Mouse (Mus musculus): ENCODE results near the gene Nubp2. TPM values are rescaled to one million over a fixed set of nuclear protein-coding genes. Genes with fewer than 3 reads are reported as not detected.

Gene Nubp2
- polyA plus RNA-seq, 1 experiment, result 38.5 TPM

GRCm38 (mm10) chr17:24873695-24874404, 12.3 kb downstream of the Nubp2 start:
- Histone ChIP-seq H3K4me3 (no peak overlapping the region), H3K27me3 (ENCODE audit: control insufficient read depth, insufficient read depth, insufficient read length) (peaks cover 5% of the 10 kb centered on the region), H3K79me2 (ENCODE audit: control insufficient read depth, insufficient read depth) (no peaks in the 10 kb centered on the region), H3K4me2 (ENCODE audit: low read depth) (no peak overlapping the region), H3K36me3 (ENCODE audit: control insufficient read depth, insufficient read depth) (no peaks in the 10 kb centered on the region), H3ac (ENCODE audit: control insufficient read depth, insufficient read length) (no peak overlapping the region)
- no peak for TF ChIP-seq E2F4 (IDR thresholded peaks at IDR 0.05; ENCODE audit: insufficient read depth)
- no peak for TF ChIP-seq CEBPB (IDR thresholded peaks at IDR 0.05; ENCODE audit: insufficient read depth, poor library complexity, severe bottlenecking)
- no peak for TF ChIP-seq TCF12 (IDR thresholded peaks at IDR 0.05; ENCODE audit: insufficient read depth, poor library complexity, severe bottlenecking)
- no peak for TF ChIP-seq MYOG (IDR thresholded peaks at IDR 0.05; ENCODE audit: control insufficient read depth in 1 of 3, insufficient read depth in 1 of 3, insufficient read length in 2 of 3, low read depth in 2 of 3)
- TF ChIP-seq REST (IDR thresholded peaks at IDR 0.05; ENCODE audit: insufficient read depth, insufficient read length), result no peak
- TF ChIP-seq MYOD1 (IDR thresholded peaks at IDR 0.05; ENCODE audit: control insufficient read depth in 1 of 3, insufficient read length in 2 of 3, low read depth in 2 of 3), result no peak
- TF ChIP-seq USF1 (IDR thresholded peaks at IDR 0.05; ENCODE audit: low read depth), result no peak
- TF ChIP-seq TCF3 (IDR thresholded peaks at IDR 0.05; ENCODE audit: insufficient read length, low read depth), result no peak
- TF ChIP-seq MAX (IDR thresholded peaks at IDR 0.05; ENCODE audit: low read depth), result no peak
- no peak for TF ChIP-seq POLR2A (IDR thresholded peaks at IDR 0.05; ENCODE audit: insufficient read length, low read depth)

- H3K27me3 ChIP-seq (ENCODE audit: control insufficient read depth, insufficient read depth, insufficient read length), result no peaks in the 10 kb centered on the region
- no peak for TF ChIP-seq E2F4 (IDR thresholded peaks at IDR 0.05; ENCODE audit: insufficient read depth)
- no peak for TF ChIP-seq REST (IDR thresholded peaks at IDR 0.05; ENCODE audit: insufficient read depth, insufficient read length)
- TF ChIP-seq POLR2A (IDR thresholded peaks at IDR 0.05; ENCODE audit: insufficient read length, low read depth), result no peak
- no peak for TF ChIP-seq MYOD1 (IDR thresholded peaks at IDR 0.05; ENCODE audit: control insufficient read depth in 1 of 3, insufficient read length in 2 of 3, low read depth in 2 of 3)
- TF ChIP-seq CEBPB (IDR thresholded peaks at IDR 0.05; ENCODE audit: insufficient read depth, poor library complexity, severe bottlenecking), result no peak
- no peak for TF ChIP-seq POLR2AphosphoS2 (IDR thresholded peaks at IDR 0.05; ENCODE audit: insufficient read length, low read depth)
- TF ChIP-seq MYOG (IDR thresholded peaks at IDR 0.05; ENCODE audit: control insufficient read depth in 1 of 3, insufficient read depth in 1 of 3, insufficient read length in 2 of 3, low read depth in 2 of 3), result no peak
- no peak for TF ChIP-seq USF1 (IDR thresholded peaks at IDR 0.05; ENCODE audit: low read depth)
- no peak for TF ChIP-seq TCF3 (IDR thresholded peaks at IDR 0.05; ENCODE audit: insufficient read length, low read depth)
- TF ChIP-seq SRF (IDR thresholded peaks at IDR 0.05; ENCODE audit: control insufficient read depth, insufficient read length, low read depth), result no peak
- TF ChIP-seq MAX (IDR thresholded peaks at IDR 0.05; ENCODE audit: low read depth), result no peak
- no peak for TF ChIP-seq TCF12 (IDR thresholded peaks at IDR 0.05; ENCODE audit: insufficient read depth, poor library complexity, severe bottlenecking)
- H3ac ChIP-seq (ENCODE audit: control insufficient read depth, insufficient read length), result no peak overlapping the region
- no peak overlapping the region for H3K4me3 ChIP-seq
- no peaks in the 10 kb centered on the region for H3K36me3 ChIP-seq (ENCODE audit: control insufficient read depth, insufficient read depth)
- no peaks in the 10 kb centered on the region for H3K79me2 ChIP-seq (ENCODE audit: control insufficient read depth, insufficient read depth)
- no peak overlapping the region for H3K4me2 ChIP-seq (ENCODE audit: low read depth)
Measured at GRCm38 (mm10) chr17:24867914-24868313, 18.2 kb downstream of the Nubp2 start.

GRCm38 (mm10) chr17:24865776-24866175, 20.4 kb downstream of the Nubp2 start, which contains the start of gene Igfals:
Igfals (plus strand) TSS chr17:24865997.
- no peak within 1 kb of the TSS for H3K4me2 ChIP-seq (ENCODE audit: low read depth)
- H3K4me3 ChIP-seq, result no peak within 1 kb of the TSS
- no peaks in the 10 kb centered on the region for H3K79me2 ChIP-seq (ENCODE audit: control insufficient read depth, insufficient read depth)

GRCm38 (mm10) chr17:24861785-24862184, 24.4 kb downstream of the Nubp2 start:
- Histone ChIP-seq H3ac (ENCODE audit: control insufficient read depth, insufficient read length) (no peak overlapping the region), H3K79me2 (ENCODE audit: control insufficient read depth, insufficient read depth) (no peaks in the 10 kb centered on the region), H3K4me3 (no peak overlapping the region), H3K27me3 (ENCODE audit: control insufficient read depth, insufficient read depth, insufficient read length) (no peaks in the 10 kb centered on the region), H3K4me2 (ENCODE audit: low read depth) (no peak overlapping the region), H3K36me3 (ENCODE audit: control insufficient read depth, insufficient read depth) (no peaks in the 10 kb centered on the region)
- TF ChIP-seq SRF (IDR thresholded peaks at IDR 0.05; ENCODE audit: control insufficient read depth, insufficient read length, low read depth), result no peak
- no peak for TF ChIP-seq USF1 (IDR thresholded peaks at IDR 0.05; ENCODE audit: low read depth)
- no peak for TF ChIP-seq POLR2AphosphoS2 (IDR thresholded peaks at IDR 0.05; ENCODE audit: insufficient read length, low read depth)

More at GRCm38 (mm10) chr17:24865776-24866175, 20.4 kb downstream of the Nubp2 start, which contains the start of gene Igfals:
- H3K27me3 ChIP-seq (ENCODE audit: control insufficient read depth, insufficient read depth, insufficient read length), result no peaks in the 10 kb centered on the region
- no peak for TF ChIP-seq SRF (IDR thresholded peaks at IDR 0.05; ENCODE audit: control insufficient read depth, insufficient read length, low read depth)
- TF ChIP-seq MYOD1 (IDR thresholded peaks at IDR 0.05; ENCODE audit: control insufficient read depth in 1 of 3, insufficient read length in 2 of 3, low read depth in 2 of 3), result no peak
- TF ChIP-seq E2F4 (IDR thresholded peaks at IDR 0.05; ENCODE audit: insufficient read depth), result no peak
- TF ChIP-seq REST (IDR thresholded peaks at IDR 0.05; ENCODE audit: insufficient read depth, insufficient read length), result no peak
- TF ChIP-seq USF1 (IDR thresholded peaks at IDR 0.05; ENCODE audit: low read depth), result no peak
- H3K36me3 ChIP-seq (ENCODE audit: control insufficient read depth, insufficient read depth), result no peaks in the 10 kb centered on the region
- no peak within 1 kb of the TSS for H3ac ChIP-seq (ENCODE audit: control insufficient read depth, insufficient read length)

- Histone ChIP-seq H3K4me3 (no peak overlapping the region), H3K36me3 (ENCODE audit: control insufficient read depth, insufficient read depth) (no peaks in the 10 kb centered on the region), H3K4me2 (ENCODE audit: low read depth) (no peak overlapping the region), H3K27me3 (ENCODE audit: control insufficient read depth, insufficient read depth, insufficient read length) (no peaks in the 10 kb centered on the region), H3ac (ENCODE audit: control insufficient read depth, insufficient read length) (no peak overlapping the region), H3K79me2 (ENCODE audit: control insufficient read depth, insufficient read depth) (no peaks in the 10 kb centered on the region)
- TF ChIP-seq USF1 (IDR thresholded peaks at IDR 0.05; ENCODE audit: low read depth), result no peak
- no peak for TF ChIP-seq E2F4 (IDR thresholded peaks at IDR 0.05; ENCODE audit: insufficient read depth)
- TF ChIP-seq POLR2A (IDR thresholded peaks at IDR 0.05; ENCODE audit: insufficient read length, low read depth), result no peak
- no peak for TF ChIP-seq MAX (IDR thresholded peaks at IDR 0.05; ENCODE audit: low read depth)
- TF ChIP-seq TCF3 (IDR thresholded peaks at IDR 0.05; ENCODE audit: insufficient read length, low read depth), result no peak
- TF ChIP-seq POLR2AphosphoS2 (IDR thresholded peaks at IDR 0.05; ENCODE audit: insufficient read length, low read depth), result no peak
Measured at GRCm38 (mm10) chr17:24860076-24860475, 26.1 kb downstream of the Nubp2 start.
